Comparison of ENCODE assay signal across 9 mouse cellular contexts in genomic region chr1:132046143-132046735, GRCm38 (mm10). TPM values are rescaled to one million over a fixed set of nuclear protein-coding genes. Genes with fewer than 3 reads are reported as not detected.
DNase-seq lines count a peak whose midpoint lies in the region; ATAC-seq and TF ChIP-seq lines count a peak whose summit lies in the region.
"Had no signal": no experiment of that assay in that cellular context is flagged by ENCODE, and none has a peak within 500 bp of the region (broad histone marks: within the 10 kb centered on the region; RNA-seq: fewer than 3 reads in every experiment).

No protein-coding gene starts in this region.

- WGBS in kidney, embryonic 14.5 days = 20% methylated on average over 15 of the region's 15 CpGs
- WGBS in liver, embryonic 13.5 days (ENCODE audit: insufficient replicate concordance) = 10% methylated on average over 15 of the region's 15 CpGs
- 30% methylated on average over 15 of the region's 15 CpGs for WGBS in neural tube, embryonic 11.5 days
- 21% methylated on average over 15 of the region's 15 CpGs for WGBS in stomach, embryonic 14.5 days

- no peak overlapping the region for H3K4me3 ChIP-seq in cortical plate, adult 2 months (ENCODE audit: insufficient read depth, low read length)
- H3K4me3 ChIP-seq in kidney, embryonic 14.5 days (ENCODE audit: low read length) = no peak overlapping the region
- no peak overlapping the region for H3K4me3 ChIP-seq in liver, embryonic 13.5 days (replicated peaks)
- H3K4me3 ChIP-seq in neural tube, embryonic 11.5 days (ENCODE audit: low read depth, low read length) = no peak overlapping the region
- no peak overlapping the region for H3K4me3 ChIP-seq in stomach, embryonic 14.5 days (ENCODE audit: low read depth, low read length)
- H3K4me3 ChIP-seq: embryonic facial prominence, embryonic 13.5 days had no signal

- H3K36me3 ChIP-seq in kidney, embryonic 14.5 days (ENCODE audit: control insufficient read depth, insufficient read depth, low read length) = no peaks in the 10 kb centered on the region
- H3K36me3 ChIP-seq in liver, embryonic 13.5 days = no peaks in the 10 kb centered on the region
- H3K36me3 ChIP-seq in neural tube, embryonic 11.5 days (ENCODE audit: control insufficient read depth, insufficient read depth, low read length) = no peaks in the 10 kb centered on the region
- no peaks in the 10 kb centered on the region for H3K36me3 ChIP-seq in stomach, embryonic 14.5 days (ENCODE audit: control insufficient read depth, insufficient read depth, low read length)
- H3K36me3 ChIP-seq: embryonic facial prominence, embryonic 13.5 days had no signal

- no peaks in the 10 kb centered on the region for H3K27me3 ChIP-seq in kidney, embryonic 14.5 days (ENCODE audit: control insufficient read depth, insufficient read depth, low read length)
- H3K27me3 ChIP-seq in liver, embryonic 13.5 days = no peaks in the 10 kb centered on the region
- no peaks in the 10 kb centered on the region for H3K27me3 ChIP-seq in neural tube, embryonic 11.5 days (ENCODE audit: control insufficient read depth, insufficient read depth, low read length)
- no peaks in the 10 kb centered on the region for H3K27me3 ChIP-seq in stomach, embryonic 14.5 days (ENCODE audit: control insufficient read depth, insufficient read depth, low read length)
- H3K27me3 ChIP-seq: embryonic facial prominence, embryonic 13.5 days had no signal

- peak; percentile 49 for DNase-seq in 416B (ENCODE audit: low read depth)
- DNase-seq in adrenal gland, adult (ENCODE audit: inconsistent age in 2 of 2, low spot score in 1 of 2) = peak; percentile 60 to 87
- DNase-seq in liver, embryonic 13.5 days = peak; percentile 38
- peak; percentile 77 for DNase-seq in neural tube, embryonic 11.5 days (ENCODE audit: low spot score)

- H3K4me2 ChIP-seq in kidney, embryonic 14.5 days (replicated peaks; ENCODE audit: low read depth, low read length) = no peak overlapping the region
- no peak overlapping the region for H3K4me2 ChIP-seq in liver, embryonic 13.5 days
- no peak overlapping the region for H3K4me2 ChIP-seq in neural tube, embryonic 11.5 days (ENCODE audit: low read depth)
- H3K4me2 ChIP-seq in stomach, embryonic 14.5 days (replicated peaks; ENCODE audit: low read depth, low read length) = no peak overlapping the region
- H3K4me2 ChIP-seq: embryonic facial prominence, embryonic 13.5 days had no signal

- peak; percentile 82 for TF ChIP-seq CTCF in cortical plate, adult 2 months (IDR thresholded peaks at IDR 0.05; ENCODE audit: extremely low read depth, insufficient read depth, low read length)

- peak; percentile 80 for ATAC-seq in granulocyte monocyte progenitor cell, adult 5-6 weeks (replicated peaks; ENCODE audit: poor library complexity, severe bottlenecking)
- ATAC-seq in kidney, embryonic 14.5 days (ENCODE audit: low FRiP score, low TSS enrichment) = peak; percentile 45
- peak; percentile 57 for ATAC-seq in liver, embryonic 13.5 days (ENCODE audit: low read depth)
- no peak for ATAC-seq in neural tube, embryonic 11.5 days (ENCODE audit: insufficient read depth, low FRiP score, low TSS enrichment)
- ATAC-seq in stomach, embryonic 14.5 days (ENCODE audit: insufficient number of reproducible peaks, insufficient read depth, low FRiP score, low read depth) = peak; percentile 57; the same call in 1 of the 2 replicates

- H3K9ac ChIP-seq in kidney, embryonic 14.5 days (ENCODE audit: low read depth, low read length) = no peak overlapping the region
- H3K9ac ChIP-seq in liver, embryonic 13.5 days = no peak overlapping the region
- H3K9ac ChIP-seq in neural tube, embryonic 11.5 days (ENCODE audit: low read length) = no peak overlapping the region
- H3K9ac ChIP-seq in stomach, embryonic 14.5 days (replicated peaks; ENCODE audit: low read depth, low read length) = no peak overlapping the region
- H3K9ac ChIP-seq: embryonic facial prominence, embryonic 13.5 days had no signal

- H3K27ac ChIP-seq in cortical plate, adult 2 months (ENCODE audit: insufficient read depth, low read length) = no peak overlapping the region
- H3K27ac ChIP-seq in kidney, embryonic 14.5 days (ENCODE audit: low read depth, low read length) = no peak overlapping the region
- H3K27ac ChIP-seq in liver, embryonic 13.5 days = no peak overlapping the region
- H3K27ac ChIP-seq in neural tube, embryonic 11.5 days (ENCODE audit: low read depth, low read length) = no peak overlapping the region
- H3K27ac ChIP-seq in stomach, embryonic 14.5 days (ENCODE audit: low read length) = no peak overlapping the region
- H3K27ac ChIP-seq: embryonic facial prominence, embryonic 13.5 days had no signal

- no peaks in the 10 kb centered on the region for H3K9me3 ChIP-seq in kidney, embryonic 14.5 days (ENCODE audit: control insufficient read depth, low read length)
- H3K9me3 ChIP-seq in liver, embryonic 13.5 days (replicated peaks) = no peaks in the 10 kb centered on the region
- no peaks in the 10 kb centered on the region for H3K9me3 ChIP-seq in neural tube, embryonic 11.5 days (ENCODE audit: control insufficient read depth, low read length)
- no peaks in the 10 kb centered on the region for H3K9me3 ChIP-seq in stomach, embryonic 14.5 days (ENCODE audit: control insufficient read depth, low read depth, low read length)
- H3K9me3 ChIP-seq: embryonic facial prominence, embryonic 13.5 days had no signal

- no peak for TF ChIP-seq POLR2A in cortical plate, adult 2 months (IDR thresholded peaks at IDR 0.05; ENCODE audit: extremely low read depth, insufficient read depth, low read length)

- H3K4me1 ChIP-seq in cortical plate, adult 2 months (ENCODE audit: control insufficient read depth, insufficient read depth, low read length) = peaks cover 5% of the 10 kb centered on the region
- H3K4me1 ChIP-seq in kidney, embryonic 14.5 days (ENCODE audit: control insufficient read depth, insufficient read depth, low read length) = no peaks in the 10 kb centered on the region
- H3K4me1 ChIP-seq in liver, embryonic 13.5 days (replicated peaks) = peaks cover 4% of the 10 kb centered on the region; the same call in 1 of the 2 replicates
- no peaks in the 10 kb centered on the region for H3K4me1 ChIP-seq in neural tube, embryonic 11.5 days (ENCODE audit: control insufficient read depth, insufficient read depth, low read length)
- H3K4me1 ChIP-seq in stomach, embryonic 14.5 days (ENCODE audit: control insufficient read depth, insufficient read depth, low read length) = no peaks in the 10 kb centered on the region

RNA-seq across cellular contexts. Expression of gene Mfsd4a, which starts 21.6 kb away (rescaled TPM):
- polyA plus RNA-seq in cortical plate, adult 2 months (2012; rRNA removed) = 73.5 and 84.7 TPM in 2 replicates
- not detected in 2 replicates for total RNA-seq in granulocyte monocyte progenitor cell, adult 5-6 weeks (2014; fragmentation: Nextera tagmentation)
- total RNA-seq in granulocyte monocyte progenitor cell, adult 5-6 weeks (2017) = 0.82 and 4.8 TPM in 2 replicates
- polyA plus RNA-seq in kidney, embryonic 14.5 days (2014; fragmentation: Nextera tagmentation; extraction: Ambion mirVana) = 5.4 and 19.7 TPM in 2 replicates
- 3.2 and 4.8 TPM in 2 replicates for polyA plus RNA-seq in liver, embryonic 13.5 days (2015; fragmentation: Nextera tagmentation; extraction: Ambion mirVana)
- polyA plus RNA-seq in neural tube, embryonic 11.5 days (2014; fragmentation: Nextera tagmentation; extraction: Ambion mirVana) = 10.7 and 12.6 TPM in 2 replicates
- 14.5 and 16.5 TPM in 2 replicates for polyA plus RNA-seq in stomach, embryonic 14.5 days (2014; fragmentation: Nextera tagmentation; extraction: Ambion mirVana)

RNA-seq across cellular contexts. Expression of gene Elk4, which starts 38.8 kb away (rescaled TPM):
- 20.1 and 20.3 TPM in 2 replicates for polyA plus RNA-seq in cortical plate, adult 2 months (2012; rRNA removed)
- 83.3 and 104 TPM in 2 replicates for total RNA-seq in granulocyte monocyte progenitor cell, adult 5-6 weeks (2014; fragmentation: Nextera tagmentation)
- 51.9 and 63.8 TPM in 2 replicates for total RNA-seq in granulocyte monocyte progenitor cell, adult 5-6 weeks (2017)
- polyA plus RNA-seq in kidney, embryonic 14.5 days (2014; fragmentation: Nextera tagmentation; extraction: Ambion mirVana) = 35.4 and 37.3 TPM in 2 replicates
- 9.5 and 10.2 TPM in 2 replicates for polyA plus RNA-seq in liver, embryonic 13.5 days (2015; fragmentation: Nextera tagmentation; extraction: Ambion mirVana)
- polyA plus RNA-seq in neural tube, embryonic 11.5 days (2014; fragmentation: Nextera tagmentation; extraction: Ambion mirVana) = 18.7 and 21.6 TPM in 2 replicates
- polyA plus RNA-seq in stomach, embryonic 14.5 days (2014; fragmentation: Nextera tagmentation; extraction: Ambion mirVana) = 35.7 and 38.2 TPM in 2 replicates
